Mouse (Mus musculus): Measurements from ENCODE around the gene Zbtb20.

The Zbtb20 gene

GRCm38 (mm10) chr16:43297953-43298596, 422.4 kb downstream of the Zbtb20 start:
- DNase-seq (ENCODE audit: low spot score in 2 of 2), result no peak

- DNase-seq (ENCODE audit: low spot score in 2 of 2), result no peak
Measured at GRCm38 (mm10) chr16:43300420-43300819, 424.7 kb downstream of the Zbtb20 start.

GRCm38 (mm10) chr16:43302171-43302570, 426.5 kb downstream of the Zbtb20 start:
- DNase-seq (ENCODE audit: low spot score in 2 of 2), result no peak

GRCm38 (mm10) chr16:43303245-43304197, 427.8 kb downstream of the Zbtb20 start:
- no peak for DNase-seq (ENCODE audit: low spot score in 2 of 2)

- no peak for DNase-seq (ENCODE audit: low spot score in 2 of 2)
Measured at GRCm38 (mm10) chr16:43309968-43310431, 434.3 kb downstream of the Zbtb20 start.

- no peak for DNase-seq (ENCODE audit: low spot score in 2 of 2)
Measured at GRCm38 (mm10) chr16:43324009-43324408, 448.3 kb downstream of the Zbtb20 start.

GRCm38 (mm10) chr16:43328221-43328620, 452.5 kb downstream of the Zbtb20 start:
- DNase-seq (ENCODE audit: low spot score in 2 of 2), result no peak

GRCm38 (mm10) chr16:43330206-43330605, 454.5 kb downstream of the Zbtb20 start:
- no peak for DNase-seq (ENCODE audit: low spot score in 2 of 2)

- no peak for DNase-seq (ENCODE audit: low spot score in 2 of 2)
Measured at GRCm38 (mm10) chr16:43331440-43331839, 455.8 kb downstream of the Zbtb20 start.

- DNase-seq (ENCODE audit: low spot score in 2 of 2), result no peak
Measured at GRCm38 (mm10) chr16:43332734-43333133, 457.1 kb downstream of the Zbtb20 start.

- DNase-seq (ENCODE audit: low spot score in 2 of 2), result no peak
Measured at GRCm38 (mm10) chr16:43333265-43333664, 457.6 kb downstream of the Zbtb20 start.

GRCm38 (mm10) chr16:43334411-43335150, 458.9 kb downstream of the Zbtb20 start:
- no peak for DNase-seq (ENCODE audit: low spot score in 2 of 2)

- no peak for DNase-seq (ENCODE audit: low spot score in 2 of 2)
Measured at GRCm38 (mm10) chr16:43335151-43335823, 459.6 kb downstream of the Zbtb20 start.

GRCm38 (mm10) chr16:43335824-43336215, 460.1 kb downstream of the Zbtb20 start:
- no peak for DNase-seq (ENCODE audit: low spot score in 2 of 2)

- no peak for DNase-seq (ENCODE audit: low spot score in 2 of 2)
Measured at GRCm38 (mm10) chr16:43340712-43341111, 465.0 kb downstream of the Zbtb20 start.

- no peak for DNase-seq (ENCODE audit: low spot score in 2 of 2)
Measured at GRCm38 (mm10) chr16:43341916-43342455, 466.3 kb downstream of the Zbtb20 start.

- DNase-seq (ENCODE audit: low spot score in 2 of 2), result no peak
Measured at GRCm38 (mm10) chr16:43346094-43346493, 470.4 kb downstream of the Zbtb20 start.

- DNase-seq (ENCODE audit: low spot score in 2 of 2), result no peak
Measured at GRCm38 (mm10) chr16:43355776-43356645, 480.3 kb downstream of the Zbtb20 start.

- no peak for DNase-seq (ENCODE audit: low spot score in 2 of 2)
Measured at GRCm38 (mm10) chr16:43359546-43359945, 483.9 kb downstream of the Zbtb20 start.

GRCm38 (mm10) chr16:43360112-43360511, 484.4 kb downstream of the Zbtb20 start:
- no peak for DNase-seq (ENCODE audit: low spot score in 2 of 2)
